Mouse (Mus musculus) thymus, postnatal 14 days (tissue): ENCODE results near the gene Olfr1196.
"Not testable (repeated sequence)": the region's sequence is repeated elsewhere in the genome, so short reads cannot be mapped to it uniquely, and the experiment has no call there.

Experiments used
- DNase-seq: peaks from one replicate; pipeline ENCODE4 v3.0.0; 2021

Gene Olfr1196

GRCm38 (mm10) chr2:88704497-88704896 is at the start of gene Olfr1196:
Gene Olfr1196 (minus strand): TSS chr2:88704597.
- no peak for DNase-seq

GRCm38 (mm10) chr2:88751270-88751669 is 46.9 kb upstream of the Olfr1196 start, which contains the start of gene Olfr1198:
Gene Olfr1198 (minus strand): TSS chr2:88751370.
- DNase-seq, result no peak

- no peak for DNase-seq
Measured at GRCm38 (mm10) chr2:88743379-88743778, 39.0 kb upstream of the Olfr1196 start.

GRCm38 (mm10) chr2:88732266-88732665 is 27.9 kb upstream of the Olfr1196 start, which contains the start of gene Olfr1197:
Gene Olfr1197 (minus strand): TSS chr2:88732366.
- DNase-seq, result no peak

GRCm38 (mm10) chr2:88689087-88689486 is 15.3 kb downstream of the Olfr1196 start, which contains the start of gene Olfr1195:
Gene Olfr1195 (minus strand): TSS chr2:88689187.
- DNase-seq, result no peak

- not testable (repeated sequence) for DNase-seq
Measured at GRCm38 (mm10) chr2:88675328-88675727, 29.1 kb downstream of the Olfr1196 start, which contains the start of gene Olfr1193. Gene Olfr1193 (plus strand): TSS chr2:88675628.

GRCm38 (mm10) chr2:88648209-88648608 is 56.2 kb downstream of the Olfr1196 start, which contains the start of gene Olfr1192-ps1:
Gene Olfr1192-ps1 (plus strand): TSS chr2:88648509.
- no peak for DNase-seq
